Mouse (Mus musculus): ENCODE results near the gene Baiap2l2. TPM values are rescaled to one million over a fixed set of nuclear protein-coding genes. Genes with fewer than 3 reads are reported as not detected.

Baiap2l2 gene
- polyA plus RNA-seq, 1 experiment from 2014 or later = 11.9 TPM

DNA sequence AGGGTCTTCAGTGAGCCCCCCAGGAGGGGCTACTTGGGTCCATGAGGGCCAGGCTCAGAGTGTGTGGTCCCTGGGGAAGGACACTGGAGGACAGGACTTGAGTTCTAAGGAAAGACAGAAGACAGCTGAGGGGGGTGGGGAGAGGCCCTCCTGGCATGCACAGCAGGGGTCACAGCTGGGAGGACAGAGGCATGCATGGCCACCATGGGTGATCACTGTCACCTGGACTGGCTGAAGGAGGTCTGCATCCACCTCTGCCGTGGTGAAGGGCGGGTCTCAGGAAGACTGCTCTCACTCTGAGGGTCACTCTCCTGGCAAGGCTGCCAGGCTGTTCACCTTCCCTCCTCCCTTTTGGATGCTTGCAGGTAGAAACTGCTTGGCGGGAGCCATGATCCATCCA, 39.0 kb upstream of the Baiap2l2 start:
- no peak overlapping the region for H3K4me3 ChIP-seq
- peaks cover 59% of the 10 kb centered on the region for H3K4me1 ChIP-seq (replicated peaks)
- no peaks in the 10 kb centered on the region for H3K9me3 ChIP-seq (replicated peaks)
- H3K27ac ChIP-seq (ENCODE audit: poor library complexity, severe bottlenecking) = peak overlapping the region; percentile 80
- H3K4me2 ChIP-seq = no peak overlapping the region
- peak overlapping the region; percentile 33; the same call in 1 of the 2 replicates for H3K9ac ChIP-seq
- no peak for ATAC-seq (ENCODE audit: insufficient number of reproducible peaks, low FRiP score)
- no peaks in the 10 kb centered on the region for H3K36me3 ChIP-seq
- 86% methylated on average over 3 of the region's 3 CpGs for WGBS
- no peaks in the 10 kb centered on the region for H3K27me3 ChIP-seq (replicated peaks)

DNA sequence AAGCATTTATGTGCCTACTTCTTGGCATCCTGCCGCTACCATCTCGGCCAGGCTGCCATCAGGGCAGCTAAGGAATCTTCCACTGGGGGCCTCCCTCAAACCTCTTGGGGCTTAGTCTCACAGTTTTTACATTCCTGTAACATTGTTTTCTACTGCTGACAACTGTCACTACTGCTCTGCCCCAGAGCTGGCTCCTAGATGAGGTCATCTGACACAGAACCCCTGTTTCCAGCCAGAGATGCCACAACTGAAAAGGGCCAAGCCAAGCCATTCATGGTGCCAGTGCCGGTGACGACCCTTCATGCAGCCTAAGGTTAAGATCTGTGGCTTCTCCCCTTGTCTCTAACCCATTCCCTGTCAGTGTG, 38.4 kb upstream of the Baiap2l2 start:
- Histone ChIP-seq H3K27me3 (replicated peaks) (no peaks in the 10 kb centered on the region), H3K36me3 (no peaks in the 10 kb centered on the region), H3K4me2 (no peak overlapping the region), H3K4me3 (no peak overlapping the region), H3K27ac (ENCODE audit: poor library complexity, severe bottlenecking) (peak overlapping the region; percentile 80), H3K9me3 (replicated peaks) (no peaks in the 10 kb centered on the region), H3K4me1 (replicated peaks) (peaks cover 59% of the 10 kb centered on the region), H3K9ac (0 out of 2 replicates have a peak overlapping the region, but pooled peaks have one; percentile 33)
- 66% methylated on average over 4 of the region's 4 CpGs for WGBS
- no peak for ATAC-seq (ENCODE audit: insufficient number of reproducible peaks, low FRiP score)

DNA sequence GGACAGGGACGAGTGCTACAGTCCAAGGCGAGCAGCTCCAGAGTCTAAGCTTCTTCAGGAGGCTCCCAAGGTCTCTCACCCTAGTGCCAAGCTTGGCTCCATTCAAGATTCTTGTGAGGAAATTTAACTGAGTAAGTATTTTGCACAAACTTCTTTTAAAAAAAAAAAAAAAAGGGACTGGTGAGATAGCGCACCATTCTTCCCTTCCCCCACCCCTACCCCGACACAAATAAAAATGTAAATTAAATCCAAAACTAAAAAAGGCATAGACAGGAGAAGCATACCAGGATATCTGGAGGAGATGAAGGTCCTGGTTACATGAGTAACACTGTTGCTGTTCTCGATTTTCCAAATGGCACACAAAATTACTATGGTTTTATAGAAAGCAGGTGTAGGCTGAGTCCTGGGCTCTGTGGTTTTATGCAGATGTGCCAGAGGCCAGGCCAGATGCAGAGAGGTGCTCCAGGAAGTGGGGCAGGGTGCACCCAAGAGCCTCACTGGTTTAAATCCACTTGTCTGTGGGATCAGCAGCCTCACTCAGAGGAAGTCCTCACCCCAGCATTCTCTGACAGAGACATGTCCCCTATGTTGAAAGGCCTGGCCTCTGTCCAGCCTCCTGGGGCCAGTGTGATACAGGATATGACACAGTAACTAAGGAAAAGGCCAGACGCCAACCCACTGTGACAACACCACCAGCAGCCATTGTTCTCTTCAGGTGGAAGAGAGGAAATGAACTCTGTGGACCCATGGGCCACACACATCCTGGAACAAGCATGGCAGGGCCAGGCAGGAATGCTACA, 37.9 kb upstream of the Baiap2l2 start:
- H3K4me3 ChIP-seq = no peak overlapping the region
- no peaks in the 10 kb centered on the region for H3K9me3 ChIP-seq (replicated peaks)
- no peaks in the 10 kb centered on the region for H3K36me3 ChIP-seq
- H3K27me3 ChIP-seq (replicated peaks) = no peaks in the 10 kb centered on the region
- 0 out of 2 replicates have a peak overlapping the region, but pooled peaks have one; percentile 17 for H3K4me2 ChIP-seq
- H3K27ac ChIP-seq (ENCODE audit: poor library complexity, severe bottlenecking) = peak overlapping the region; percentile 80
- 64% methylated on average over 6 of the region's 6 CpGs for WGBS
- H3K9ac ChIP-seq = no peak overlapping the region
- H3K4me1 ChIP-seq (replicated peaks) = peaks cover 59% of the 10 kb centered on the region
- ATAC-seq (ENCODE audit: insufficient number of reproducible peaks, low FRiP score) = peak; percentile 20

DNA sequence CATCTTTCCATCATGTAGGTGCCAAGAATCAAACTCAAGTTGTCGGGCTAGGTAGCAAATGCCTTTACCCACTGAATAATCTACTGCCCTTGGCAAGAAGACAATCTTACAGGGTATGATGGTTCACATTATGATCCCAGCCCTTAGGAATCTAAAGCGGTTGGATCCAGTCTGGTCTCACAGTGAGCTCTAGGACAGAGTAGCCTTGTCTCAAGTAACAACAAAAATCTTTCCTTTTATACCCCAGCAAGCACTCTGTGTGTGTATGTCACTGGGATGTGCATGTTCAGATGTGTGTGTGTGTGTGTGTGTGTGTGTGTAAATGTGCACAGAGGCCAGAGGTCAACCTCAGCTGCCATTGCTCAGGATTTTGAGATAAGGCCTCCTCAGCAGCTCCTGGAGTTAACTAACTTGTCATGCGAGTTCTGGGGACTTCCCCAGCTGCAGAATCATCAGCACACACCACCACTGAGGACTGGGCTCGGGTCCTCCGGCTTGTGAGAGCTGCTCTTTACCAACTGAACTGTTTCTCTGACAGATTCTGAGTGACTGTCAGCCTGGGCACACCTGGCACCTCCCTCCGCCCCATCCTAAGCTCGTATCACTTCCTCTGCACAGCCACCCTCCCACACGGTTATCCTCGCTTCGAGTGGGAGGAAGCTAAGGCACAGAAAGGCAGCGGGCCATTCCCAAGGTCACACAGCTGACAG, 37.1 kb upstream of the Baiap2l2 start:
- Histone ChIP-seq H3K9me3 (replicated peaks) (no peaks in the 10 kb centered on the region), H3K27me3 (replicated peaks) (no peaks in the 10 kb centered on the region), H3K27ac (ENCODE audit: poor library complexity, severe bottlenecking) (peak overlapping the region; percentile 80), H3K4me1 (replicated peaks) (peaks cover 56% of the 10 kb centered on the region), H3K4me3 (no peak overlapping the region), H3K36me3 (0 out of 2 replicates have a peak, but pooled peaks cover 3% of the 10 kb centered on the region), H3K9ac (no peak overlapping the region), H3K4me2 (0 out of 2 replicates have a peak overlapping the region, but pooled peaks have one; percentile 17)
- ATAC-seq (ENCODE audit: insufficient number of reproducible peaks, low FRiP score) = no peak
- 43% methylated on average over 11 of the region's 11 CpGs for WGBS

DNA sequence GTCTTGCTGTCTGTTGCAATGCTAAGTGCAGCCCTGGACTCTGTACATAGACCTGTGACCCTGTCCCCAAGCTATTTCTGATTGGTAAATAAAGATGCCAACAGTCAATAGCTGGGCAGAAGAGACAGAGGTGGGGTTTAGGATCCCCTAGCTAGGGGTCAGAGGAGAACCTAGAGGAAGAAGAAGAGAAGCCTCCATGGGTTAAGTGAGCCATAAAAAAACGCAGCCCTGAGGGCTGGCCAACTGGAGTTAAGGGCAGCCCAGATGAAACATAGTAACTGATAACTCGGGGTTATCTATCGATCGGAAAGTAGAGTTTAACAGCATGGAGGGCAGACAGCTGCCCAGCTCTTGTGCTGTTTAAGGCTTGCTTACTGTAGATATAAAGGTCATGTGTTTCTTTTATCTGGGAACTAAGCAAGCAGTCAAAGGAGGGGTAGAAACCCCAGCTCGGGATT, 36.4 kb upstream of the Baiap2l2 start:
- Histone ChIP-seq H3K4me3 (no peak overlapping the region), H3K36me3 (0 out of 2 replicates have a peak, but pooled peaks cover 5% of the 10 kb centered on the region), H3K27ac (ENCODE audit: poor library complexity, severe bottlenecking) (peak overlapping the region; percentile 80; the same call in 1 of the 2 replicates), H3K4me1 (replicated peaks) (peaks cover 50% of the 10 kb centered on the region), H3K9ac (no peak overlapping the region), H3K4me2 (no peak overlapping the region), H3K27me3 (replicated peaks) (no peaks in the 10 kb centered on the region), H3K9me3 (replicated peaks) (no peaks in the 10 kb centered on the region)
- 31% methylated on average over 5 of the region's 5 CpGs for WGBS
- ATAC-seq (ENCODE audit: insufficient number of reproducible peaks, low FRiP score) = no peak

DNA sequence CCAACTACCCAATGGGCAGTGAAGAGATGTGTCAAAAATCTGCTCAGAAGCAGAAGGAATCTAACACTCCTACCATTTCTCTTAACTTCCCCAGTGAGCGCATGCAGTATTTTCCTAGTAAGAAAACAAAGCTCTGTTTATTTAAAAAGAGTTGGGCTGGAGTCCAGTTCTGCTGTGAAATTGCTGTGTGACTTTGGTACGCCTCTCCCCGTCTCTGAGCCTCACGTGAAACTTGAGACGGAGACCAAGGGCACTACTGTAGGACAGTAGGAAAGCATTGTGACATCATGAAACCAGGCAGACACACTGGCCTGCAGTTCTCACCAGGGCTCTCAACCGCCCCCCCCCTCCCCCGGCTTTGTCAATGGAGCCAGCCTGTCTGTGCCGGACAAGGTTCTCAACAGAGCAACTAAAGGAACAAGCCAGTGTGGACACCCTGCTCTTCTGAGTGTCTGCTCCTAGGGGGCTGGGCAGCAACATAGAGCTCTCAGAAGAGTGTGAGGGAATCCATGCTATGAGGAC, 28.6 kb upstream of the Baiap2l2 start:
- 56% methylated on average over 8 of the region's 8 CpGs for WGBS
- no peak overlapping the region for H3K4me3 ChIP-seq
- H3K36me3 ChIP-seq = peaks cover 24% of the 10 kb centered on the region
- H3K9ac ChIP-seq = no peak overlapping the region
- H3K4me2 ChIP-seq = no peak overlapping the region
- H3K27ac ChIP-seq (ENCODE audit: poor library complexity, severe bottlenecking) = no peak overlapping the region
- no peaks in the 10 kb centered on the region for H3K27me3 ChIP-seq (replicated peaks)
- no peaks in the 10 kb centered on the region for H3K9me3 ChIP-seq (replicated peaks)
- 0 out of 2 replicates have a peak, but pooled peaks cover 3% of the 10 kb centered on the region for H3K4me1 ChIP-seq (replicated peaks)
- ATAC-seq (ENCODE audit: insufficient number of reproducible peaks, low FRiP score) = no peak

DNA sequence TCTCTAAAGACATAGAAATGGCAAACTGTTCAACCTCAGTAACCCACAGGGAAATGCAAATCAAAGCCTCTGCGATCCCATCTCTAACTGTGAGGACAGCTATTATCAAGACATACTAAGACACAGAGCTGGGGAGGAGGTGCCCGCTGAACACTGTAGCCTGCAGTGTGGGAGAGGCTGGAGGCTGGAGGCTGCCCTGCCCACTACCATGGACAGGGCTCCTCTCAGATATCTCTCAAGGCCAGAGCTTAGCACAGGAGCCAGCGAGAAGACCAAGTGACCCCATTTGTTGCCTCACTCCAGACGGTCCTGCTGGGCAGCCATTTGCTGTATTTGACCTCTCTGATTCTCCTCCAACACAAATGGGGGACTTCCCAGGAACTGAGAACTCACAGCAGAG, 22.5 kb upstream of the Baiap2l2 start:
- Histone ChIP-seq H3K4me3 (no peak overlapping the region), H3K4me1 (replicated peaks) (no peaks in the 10 kb centered on the region), H3K27ac (ENCODE audit: poor library complexity, severe bottlenecking) (no peak overlapping the region), H3K4me2 (no peak overlapping the region), H3K36me3 (peaks cover 33% of the 10 kb centered on the region), H3K27me3 (replicated peaks) (no peaks in the 10 kb centered on the region), H3K9ac (no peak overlapping the region), H3K9me3 (replicated peaks) (no peaks in the 10 kb centered on the region)
- no peak for ATAC-seq (ENCODE audit: insufficient number of reproducible peaks, low FRiP score)
- WGBS = 40% methylated on average over 4 of the region's 4 CpGs

DNA sequence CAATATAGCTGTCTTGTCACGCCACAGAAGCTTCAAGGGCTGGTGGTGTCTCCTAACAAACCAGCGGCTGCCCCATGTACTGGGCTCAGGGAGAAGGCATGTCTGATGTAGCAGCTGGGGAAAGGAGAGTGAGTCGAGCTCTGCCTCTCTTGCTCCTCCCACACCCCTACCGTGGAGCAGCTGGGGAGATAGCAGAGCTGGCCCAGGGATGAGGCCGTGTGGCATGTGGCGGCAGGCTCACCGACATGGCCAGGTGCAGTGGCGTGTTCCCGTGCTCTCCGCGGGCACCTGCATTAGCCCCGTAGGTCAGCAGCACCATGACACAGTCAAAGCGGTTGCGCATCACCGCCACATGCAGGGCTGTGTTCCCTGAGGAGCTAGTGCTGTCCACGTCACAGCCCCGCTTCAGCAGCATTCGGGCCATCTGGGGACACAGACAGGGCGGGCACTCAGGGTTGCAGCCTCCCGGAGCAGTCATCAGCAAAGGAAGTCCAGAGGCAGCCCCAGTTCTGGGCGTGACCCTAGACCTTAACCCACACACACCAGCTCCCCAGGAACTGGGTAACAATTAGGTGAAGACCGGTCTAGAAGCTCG, 20.8 kb upstream of the Baiap2l2 start:
- Histone ChIP-seq H3K27ac (ENCODE audit: poor library complexity, severe bottlenecking) (no peak overlapping the region), H3K9me3 (replicated peaks) (no peaks in the 10 kb centered on the region), H3K4me3 (no peak overlapping the region), H3K36me3 (peaks cover 23% of the 10 kb centered on the region), H3K27me3 (replicated peaks) (no peaks in the 10 kb centered on the region), H3K4me2 (no peak overlapping the region), H3K4me1 (replicated peaks) (no peaks in the 10 kb centered on the region), H3K9ac (no peak overlapping the region)
- 67% methylated on average over 23 of the region's 23 CpGs for WGBS
- ATAC-seq (ENCODE audit: insufficient number of reproducible peaks, low FRiP score) = no peak; the same call in 1 of the 2 replicates

DNA sequence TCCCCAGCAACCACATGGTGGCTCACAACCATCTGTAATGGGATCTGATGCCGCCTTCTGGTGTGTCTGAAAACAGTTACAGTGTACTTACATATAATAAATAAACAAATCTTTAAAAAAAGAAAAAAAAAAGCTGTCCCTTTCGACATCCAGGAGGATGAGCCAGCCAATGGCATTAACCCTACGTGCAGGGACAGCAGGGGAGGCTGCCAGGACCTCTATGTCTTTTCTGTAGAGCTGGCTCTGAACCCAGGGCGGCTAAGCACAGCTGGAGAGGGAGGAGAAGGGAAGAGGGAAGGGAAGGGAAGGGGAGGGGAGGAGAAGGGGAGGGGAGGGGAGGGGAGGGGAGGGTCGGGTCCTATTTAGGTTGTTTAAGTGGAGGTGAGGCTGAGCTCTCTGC, 19.5 kb upstream of the Baiap2l2 start:
- H3K9ac ChIP-seq = no peak overlapping the region
- H3K4me2 ChIP-seq = no peak overlapping the region
- H3K4me3 ChIP-seq = no peak overlapping the region
- ATAC-seq (ENCODE audit: insufficient number of reproducible peaks, low FRiP score) = no peak
- WGBS = 72% methylated on average over 4 of the region's 5 CpGs
- H3K27ac ChIP-seq (ENCODE audit: poor library complexity, severe bottlenecking) = no peak overlapping the region
- H3K27me3 ChIP-seq (replicated peaks) = no peaks in the 10 kb centered on the region
- peaks cover 24% of the 10 kb centered on the region for H3K36me3 ChIP-seq
- no peaks in the 10 kb centered on the region for H3K4me1 ChIP-seq (replicated peaks)
- no peaks in the 10 kb centered on the region for H3K9me3 ChIP-seq (replicated peaks)

DNA sequence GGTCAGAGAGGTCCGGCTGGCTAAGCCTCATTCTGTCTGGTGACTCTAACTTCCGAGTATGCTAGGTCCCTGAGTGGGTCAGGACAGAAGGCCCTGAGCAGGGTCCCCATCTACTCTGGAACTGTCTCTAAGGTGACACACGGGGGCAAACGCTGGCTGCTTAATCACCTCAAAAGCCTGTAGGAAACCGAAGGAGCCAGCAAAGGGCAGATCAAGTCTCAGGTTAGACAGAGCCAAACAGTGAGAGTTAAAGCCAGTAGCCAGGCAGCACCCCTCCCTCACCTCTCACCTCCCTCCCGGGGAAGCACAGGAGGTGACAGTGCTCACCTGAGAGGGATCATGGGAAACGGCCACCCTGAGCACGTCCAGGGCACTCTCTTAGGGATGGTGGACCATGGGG, 18.4 kb upstream of the Baiap2l2 start:
- WGBS = 79% methylated on average over 8 of the region's 8 CpGs
- Histone ChIP-seq H3K27ac (ENCODE audit: poor library complexity, severe bottlenecking) (no peak overlapping the region), H3K4me1 (replicated peaks) (no peaks in the 10 kb centered on the region), H3K4me3 (no peak overlapping the region), H3K9me3 (replicated peaks) (no peaks in the 10 kb centered on the region), H3K36me3 (peaks cover 27% of the 10 kb centered on the region), H3K4me2 (no peak overlapping the region), H3K9ac (no peak overlapping the region), H3K27me3 (replicated peaks) (no peaks in the 10 kb centered on the region)
- ATAC-seq (ENCODE audit: insufficient number of reproducible peaks, low FRiP score) = no peak

Measured in heart, embryonic 12.5 days (tissue).